Mouse (Mus musculus): ENCODE measurements around the gene Gna12.
A peak's percentile ranks its signal among the peaks of the same experiment; 100 is the strongest.

Gna12 gene

DNA sequence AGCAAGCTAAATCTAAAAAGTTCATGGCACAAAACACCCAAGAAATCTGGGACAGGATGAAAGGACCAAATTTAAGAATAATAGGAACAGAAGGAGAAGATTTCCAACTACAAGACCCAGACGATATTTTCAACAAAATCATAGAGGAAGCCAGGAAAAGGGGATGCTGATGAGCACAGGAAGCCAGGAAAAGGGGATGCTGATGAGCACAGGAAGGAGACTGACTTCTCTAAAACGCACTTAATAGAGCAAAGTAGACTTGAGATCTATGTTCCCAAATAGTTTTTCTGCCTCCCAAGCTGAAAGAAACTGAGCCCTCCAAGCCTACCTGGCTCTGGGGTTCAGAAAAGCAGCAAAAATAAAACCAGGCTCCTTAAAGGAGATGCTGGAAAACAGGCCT, 2.8 kb downstream of the Gna12 start:
- DNase-seq (ENCODE audit: low spot score in 2 of 2): no peak

DNA sequence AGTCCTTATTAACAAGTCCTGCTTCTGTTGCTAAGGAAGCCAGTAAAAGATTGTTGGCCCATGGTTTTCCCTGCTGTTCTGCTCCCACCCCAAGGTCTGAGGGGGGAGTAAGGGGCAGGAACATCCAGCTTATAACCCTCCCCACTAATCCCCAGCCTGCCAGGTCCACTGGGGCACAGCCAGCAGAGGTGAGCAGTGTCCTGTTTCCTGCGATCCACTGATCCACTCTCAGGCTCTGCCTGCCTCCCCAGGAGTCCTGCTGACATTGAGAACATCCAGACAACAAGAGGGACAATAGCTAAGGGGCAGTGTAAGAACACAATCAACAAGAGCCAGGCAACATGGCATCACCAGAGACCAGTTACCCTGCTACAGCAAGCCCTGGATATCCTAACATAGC, 3.4 kb downstream of the Gna12 start:
- no peak for DNase-seq (ENCODE audit: low spot score in 2 of 2)

GRCm38 (mm10) chr5:140826118-140826517, 4.1 kb downstream of the Gna12 start:
- no peak for DNase-seq (ENCODE audit: low spot score in 2 of 2)

DNA sequence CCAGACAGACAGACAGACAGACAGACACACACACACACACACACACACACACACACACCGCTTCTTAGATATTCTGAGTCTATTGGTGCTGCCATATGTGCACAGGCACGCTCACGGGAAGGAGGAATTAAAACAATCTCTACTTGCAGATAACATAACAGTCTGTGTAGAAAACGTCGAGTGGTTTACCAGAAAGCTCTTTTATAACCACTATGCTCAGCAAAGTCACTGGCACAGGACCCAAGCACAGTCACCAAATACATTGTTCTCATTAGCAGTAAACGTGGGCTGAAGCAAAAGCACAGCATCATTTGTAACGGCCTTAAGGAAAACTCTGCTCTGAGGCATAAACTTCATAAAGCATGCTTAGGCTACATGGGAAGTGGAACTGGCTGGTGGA, 6.1 kb downstream of the Gna12 start:
- DNase-seq (ENCODE audit: low spot score in 2 of 2): no peak

DNA sequence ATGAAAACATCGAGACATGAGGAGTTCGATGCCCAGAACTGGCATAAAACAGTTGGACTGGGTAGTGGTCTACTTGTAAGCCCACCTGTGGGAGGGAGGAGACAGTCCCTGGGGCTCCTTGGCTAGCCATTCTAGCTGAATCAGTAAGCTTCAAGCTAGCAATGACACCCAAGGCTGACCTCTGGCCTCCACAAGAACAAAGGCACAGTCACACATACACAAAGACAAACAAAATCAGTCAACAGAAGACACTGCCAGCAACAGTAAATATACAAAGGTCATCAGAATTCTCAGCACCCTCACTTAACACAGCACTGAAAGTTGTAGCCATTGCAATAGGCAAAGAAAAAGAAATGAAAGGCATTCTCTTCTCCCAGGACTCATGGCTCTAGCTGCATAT, 6.8 kb downstream of the Gna12 start:
- no peak for DNase-seq (ENCODE audit: low spot score in 2 of 2)

DNA sequence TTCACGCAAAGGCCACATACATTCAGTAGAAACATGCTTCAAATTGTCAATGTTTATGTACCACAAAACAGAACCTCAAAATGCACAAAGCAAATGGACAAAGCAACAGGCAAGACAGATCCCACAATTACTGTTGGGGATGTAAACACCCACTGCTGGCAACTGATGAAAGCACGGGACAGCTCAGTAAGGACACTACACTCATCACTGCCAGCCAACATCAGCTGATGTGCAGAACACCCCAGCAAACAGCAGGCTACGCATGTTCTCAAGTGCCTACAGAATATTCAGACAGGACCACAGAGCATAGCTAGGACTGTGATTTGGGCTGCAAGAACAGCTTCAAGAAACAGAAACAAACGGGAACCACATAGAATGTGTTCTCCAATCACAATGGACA, 8.3 kb downstream of the Gna12 start:
- no peak for DNase-seq (ENCODE audit: low spot score in 2 of 2)

DNA sequence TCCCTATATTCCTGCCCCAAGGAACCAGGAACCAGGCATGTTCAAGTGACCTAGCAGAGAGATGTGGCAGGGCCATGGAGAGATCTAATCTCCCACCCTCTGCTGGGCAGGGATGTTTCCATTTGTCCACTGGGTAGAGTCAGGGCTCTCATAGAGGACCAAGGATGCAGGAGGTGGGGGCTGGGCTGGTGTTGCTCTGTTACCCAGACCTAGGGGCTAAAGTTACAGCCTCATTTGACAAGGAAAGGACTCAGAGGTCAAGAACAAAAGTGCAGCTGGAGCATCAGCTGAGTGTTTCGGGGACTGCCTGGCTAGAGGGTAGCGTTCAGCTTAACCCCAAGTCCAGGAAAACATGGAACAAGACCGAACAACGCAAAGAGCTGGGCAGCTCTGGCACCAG, 9.7 kb downstream of the Gna12 start:
- DNase-seq (ENCODE audit: low spot score in 2 of 2): no peak

GRCm38 (mm10) chr5:140819594-140819993, 10.6 kb downstream of the Gna12 start:
- DNase-seq (ENCODE audit: low spot score in 2 of 2): no peak

DNA sequence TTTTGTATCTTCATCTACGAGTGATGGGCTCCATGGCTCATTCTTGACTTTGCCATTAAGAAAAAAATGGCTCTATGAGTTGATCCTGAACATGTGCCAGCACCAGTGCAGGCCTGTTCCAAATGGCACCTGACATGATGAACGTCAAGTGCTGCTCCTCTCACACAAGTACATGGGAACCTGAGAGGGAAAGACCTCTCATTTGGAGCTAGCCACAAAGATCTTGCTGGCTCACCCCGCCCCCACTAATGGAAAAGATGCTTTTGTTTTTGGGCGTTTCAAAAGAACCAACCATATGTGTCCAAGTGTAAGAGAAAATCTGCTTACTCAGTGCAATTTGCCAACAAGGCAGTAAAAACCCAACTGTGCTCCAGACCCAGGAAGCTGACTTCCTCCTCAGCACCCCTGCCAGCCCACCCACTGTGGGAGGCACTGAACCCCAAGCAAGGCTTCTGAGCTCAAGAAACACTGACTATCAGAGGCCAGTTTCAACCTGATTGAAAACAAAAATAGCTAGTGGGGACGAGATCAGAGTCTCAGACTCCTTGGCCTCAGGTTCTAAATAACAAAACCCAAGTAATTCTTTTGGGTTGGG, 11.7 kb downstream of the Gna12 start:
- no peak for DNase-seq (ENCODE audit: low spot score in 2 of 2)

DNA sequence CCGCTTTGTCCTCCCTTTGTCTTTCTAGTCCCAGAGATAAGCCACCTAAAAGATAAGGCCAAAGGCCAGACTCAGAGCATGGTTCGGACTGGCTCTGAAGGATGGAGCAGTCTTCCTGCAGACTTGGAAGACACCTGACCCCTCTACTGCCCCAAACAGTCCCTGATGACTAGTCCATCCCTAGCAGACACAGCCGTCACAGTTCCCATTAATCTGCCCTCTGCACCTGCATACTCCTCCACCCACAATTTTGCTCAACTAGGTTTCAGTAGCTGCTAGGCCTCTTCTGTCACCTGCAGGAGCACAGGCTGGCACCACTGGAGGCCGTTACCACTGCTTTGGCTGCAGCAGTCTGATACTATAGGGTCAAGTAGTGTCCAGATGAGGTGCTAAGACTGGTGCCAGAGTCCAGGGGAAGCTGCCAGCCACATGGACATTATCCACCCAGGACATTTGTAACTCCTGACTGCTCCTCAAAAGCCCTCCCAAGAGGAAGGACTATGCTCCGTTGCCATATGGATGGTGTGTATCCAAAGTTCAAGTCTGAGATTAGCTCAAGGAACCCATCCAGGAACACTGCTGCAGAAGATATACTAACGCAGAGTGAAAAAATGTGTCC, 13.2 kb downstream of the Gna12 start:
- no peak for DNase-seq (ENCODE audit: low spot score in 2 of 2)

- DNase-seq (ENCODE audit: low spot score in 2 of 2): no peak
These were observed 14.2 kb downstream of the Gna12 start for GRCm38 (mm10) chr5:140816008-140816407.

DNA sequence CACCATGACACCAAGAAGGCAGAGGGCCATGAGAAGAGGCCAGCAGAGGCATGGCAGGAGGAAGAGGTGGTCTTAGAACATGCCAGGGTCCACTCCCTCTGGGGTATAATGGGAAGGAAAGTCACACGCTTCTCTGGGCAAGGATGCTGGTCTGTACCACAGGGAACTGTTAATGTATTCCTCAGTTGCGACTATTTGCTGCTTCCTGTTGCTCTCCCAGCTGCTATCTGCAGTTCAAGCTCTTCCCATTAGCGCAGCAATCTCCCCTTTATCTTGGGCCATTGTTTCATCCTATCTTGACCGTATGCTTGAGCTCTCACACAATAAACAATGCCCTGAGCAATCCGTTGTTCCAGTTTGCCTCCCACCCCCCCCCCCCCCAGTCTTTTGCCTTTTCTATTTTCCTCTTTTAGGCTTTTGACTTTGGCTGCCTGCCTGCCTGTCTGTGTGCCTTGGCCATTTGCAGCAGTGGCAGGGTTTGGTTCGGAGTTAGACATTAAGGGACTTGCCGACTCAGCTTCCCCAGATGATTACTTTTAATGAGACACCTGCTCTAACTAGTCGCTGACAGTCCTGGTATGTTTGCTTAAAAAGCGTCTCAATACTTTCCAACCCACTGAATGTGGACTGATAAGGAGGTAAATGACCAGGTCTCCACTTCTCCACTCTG, 15.0 kb downstream of the Gna12 start:
- DNase-seq (ENCODE audit: low spot score in 2 of 2): no peak

GRCm38 (mm10) chr5:140814403-140814802, 15.8 kb downstream of the Gna12 start:
- DNase-seq (ENCODE audit: low spot score in 2 of 2): peak in 1 of 2 experiments; percentile 41

- no peak for DNase-seq (ENCODE audit: low spot score in 2 of 2)
These were observed 17.5 kb downstream of the Gna12 start for GRCm38 (mm10) chr5:140812699-140813098.

- no peak for DNase-seq (ENCODE audit: low spot score in 2 of 2)
These were observed 18.2 kb downstream of the Gna12 start for GRCm38 (mm10) chr5:140812063-140812462.

DNA sequence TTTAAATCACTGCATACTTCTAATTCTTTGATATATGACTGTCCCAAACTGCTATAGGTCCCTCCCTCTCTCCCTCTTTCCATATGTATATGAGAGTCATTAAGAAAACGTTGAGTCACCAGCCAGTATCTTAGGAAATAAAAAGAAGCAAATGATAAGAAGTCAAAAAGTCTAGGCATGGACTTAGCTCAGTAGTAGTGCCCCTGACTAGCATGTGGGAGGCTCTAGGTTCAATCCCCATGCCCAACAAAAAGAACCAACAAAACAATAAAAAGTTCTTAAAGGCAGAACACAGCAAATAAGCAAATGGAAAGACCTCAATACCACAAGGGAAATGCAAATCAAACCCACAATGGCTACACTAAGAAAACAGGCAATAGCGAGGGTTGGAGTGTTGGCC, 18.8 kb downstream of the Gna12 start:
- no peak for DNase-seq (ENCODE audit: low spot score in 2 of 2)

DNA sequence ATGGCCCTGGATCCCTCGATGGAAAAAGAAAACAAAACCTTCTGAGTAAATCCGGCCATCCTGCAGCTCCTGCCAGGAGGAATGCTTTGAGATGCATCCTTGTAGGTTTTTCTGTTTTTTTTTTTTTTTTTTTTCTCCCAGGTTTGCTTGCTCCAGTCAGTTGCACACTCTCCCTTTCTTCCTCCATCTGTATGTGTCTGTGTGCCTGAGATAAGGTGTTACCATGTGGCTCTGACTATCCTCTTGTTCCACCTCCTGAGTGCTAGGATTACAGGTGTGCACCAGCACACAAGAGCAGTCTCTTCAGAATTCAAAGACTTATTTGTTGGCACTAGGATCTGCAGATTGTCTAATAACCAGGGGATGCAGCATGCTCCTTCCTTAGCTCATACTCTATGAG, 23.3 kb downstream of the Gna12 start:
- no peak for DNase-seq (ENCODE audit: low spot score in 2 of 2)

- no peak for DNase-seq (ENCODE audit: low spot score in 2 of 2)
These were observed 24.0 kb downstream of the Gna12 start for GRCm38 (mm10) chr5:140806252-140806651.

- DNase-seq (ENCODE audit: low spot score in 2 of 2): no peak
These were observed 28.4 kb downstream of the Gna12 start for GRCm38 (mm10) chr5:140801782-140802181.

GRCm38 (mm10) chr5:140800288-140800923, 29.8 kb downstream of the Gna12 start:
- DNase-seq (ENCODE audit: low spot score in 2 of 2): no peak

DNA sequence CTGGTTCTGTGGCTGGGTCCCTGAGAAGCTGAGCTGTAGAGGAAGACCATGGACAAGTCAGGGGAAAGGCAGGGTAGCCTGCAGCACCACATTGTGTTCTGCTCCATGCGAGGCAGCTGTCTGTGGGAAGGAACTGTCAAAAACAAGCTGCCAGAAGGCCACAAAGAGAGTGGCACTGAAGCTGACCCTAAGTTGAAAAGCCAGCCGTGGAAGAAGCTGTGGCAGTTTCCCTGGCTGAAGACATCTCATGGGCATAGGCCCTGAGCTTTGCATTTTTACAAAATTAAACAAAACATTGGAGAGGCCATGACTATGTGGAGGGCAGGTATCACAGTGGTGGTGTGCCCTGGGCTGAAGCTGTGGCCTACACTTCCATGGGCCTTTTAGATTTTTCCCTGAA, 31.0 kb downstream of the Gna12 start:
- no peak for DNase-seq (ENCODE audit: low spot score in 2 of 2)

- no peak for DNase-seq (ENCODE audit: low spot score in 2 of 2)
These were observed 31.5 kb downstream of the Gna12 start for GRCm38 (mm10) chr5:140798775-140799174.

- peak in 1 of 2 experiments; percentile 29 for DNase-seq (ENCODE audit: low spot score in 2 of 2)
These were observed 32.1 kb downstream of the Gna12 start for GRCm38 (mm10) chr5:140798158-140798557.

All from spleen, postnatal 10 days (tissue).